Mouse (Mus musculus) inflammation-experienced regulatory T-cells, adult 6 months (primary cell): ENCODE data around the gene Mfsd14a. TPM values are rescaled to one million over a fixed set of nuclear protein-coding genes. Genes with fewer than 3 reads are reported as not detected.
"Not testable (repeated sequence)": the region's sequence is repeated elsewhere in the genome, so short reads cannot be mapped to it uniquely, and the experiment has no call there.

Source experiments
- ATAC-seq: one replicate; pipeline ENCODE4 v1.8.0; 2017
- polyA plus RNA-seq, 3 experiments: library from polyadenylated mRNA; unstranded; fragments of 100-300 nt; shearing (Covaris generic); gene quantifications; one replicate each; pipeline ENCODE4 v1.2.1; 2017

Mfsd14a gene
- polyA plus RNA-seq: 10 to 100 TPM; 89.9 to 95.2 (median 94.7) TPM

DNA sequence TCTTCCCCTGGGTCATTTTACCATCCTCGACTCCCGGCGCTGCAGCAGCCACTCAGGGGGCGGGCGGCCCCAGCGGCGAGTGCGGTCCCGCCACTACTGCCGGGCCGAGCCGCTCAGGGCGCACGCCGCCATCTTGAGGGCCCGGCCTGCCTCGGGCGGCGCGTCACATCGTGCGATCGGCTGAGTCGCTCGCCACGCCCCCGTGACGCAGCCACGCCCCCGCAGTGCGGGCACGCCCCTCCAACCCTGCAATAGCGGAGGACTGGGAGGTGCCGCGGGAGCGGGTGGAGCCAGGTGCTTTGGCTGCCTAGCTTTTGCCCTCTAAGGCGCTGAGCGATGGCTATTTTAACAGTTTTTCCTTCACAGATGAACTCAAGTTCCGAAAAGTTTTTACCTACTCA lies at the start of gene Mfsd14a:
Gene Mfsd14a (minus strand): TSS at position 215 of the 401 bp plus-strand sequence.
- ATAC-seq: peak; percentile 84

DNA sequence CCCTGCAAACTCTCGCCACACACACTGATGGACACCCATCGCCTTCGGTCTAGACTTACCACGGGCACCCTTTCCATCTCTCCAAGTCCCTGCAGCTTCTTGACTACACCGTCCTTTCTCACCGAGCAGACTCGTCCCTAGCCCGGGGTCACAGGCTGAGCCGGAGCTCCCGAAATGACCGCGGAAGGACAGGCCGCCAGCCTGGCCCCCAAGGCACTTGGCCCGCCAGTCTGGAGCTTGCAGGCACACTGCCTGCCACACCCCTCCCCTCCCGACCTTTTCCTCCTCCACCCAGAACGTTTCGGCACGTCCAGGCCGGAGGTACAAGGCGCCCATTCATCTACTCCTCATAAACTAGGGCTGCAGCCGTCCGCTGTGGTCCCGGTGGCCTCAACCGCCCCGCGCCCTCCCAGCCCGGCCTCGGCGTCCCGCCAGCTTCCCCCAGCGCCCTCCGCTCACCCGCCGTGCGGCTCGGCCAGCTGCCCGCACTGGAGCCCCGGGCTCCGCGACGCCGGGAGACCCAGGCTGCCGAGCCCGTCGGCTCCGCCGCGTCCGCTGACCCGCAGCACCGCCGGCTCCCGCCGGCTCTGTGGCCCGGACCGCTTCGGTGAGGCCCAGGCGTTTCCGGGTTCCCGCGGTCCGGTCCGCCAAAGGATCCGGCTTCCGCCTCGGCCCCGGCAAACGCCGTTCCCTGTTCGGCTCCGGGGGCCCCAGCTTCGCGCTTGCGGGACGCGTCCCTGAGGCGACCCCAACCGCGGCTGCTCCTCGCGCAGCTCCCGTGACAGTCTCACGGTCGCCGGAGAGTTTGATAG lies 49.4 kb upstream of the Mfsd14a start:
- peak; percentile 83 for ATAC-seq

DNA sequence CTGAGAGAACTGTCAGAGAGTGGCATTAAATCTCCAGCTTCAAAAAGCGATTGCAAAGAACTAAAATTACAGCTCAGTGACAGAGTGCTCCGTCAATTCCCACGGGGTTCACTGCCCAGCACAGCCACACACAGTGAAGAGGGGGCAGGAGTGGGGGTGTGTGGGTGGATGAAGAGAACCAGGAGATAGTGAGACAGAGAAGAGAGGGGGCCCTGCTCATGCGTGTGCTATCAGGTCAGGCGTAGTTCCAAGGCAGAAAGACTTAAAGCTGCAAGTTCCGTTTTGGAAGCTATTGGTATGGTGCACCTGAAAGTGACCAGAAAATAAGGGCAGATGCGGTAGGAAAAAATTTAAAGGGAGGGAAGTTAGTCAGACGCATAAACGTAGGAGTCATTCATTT lies 48.5 kb upstream of the Mfsd14a start:
- no peak for ATAC-seq

DNA sequence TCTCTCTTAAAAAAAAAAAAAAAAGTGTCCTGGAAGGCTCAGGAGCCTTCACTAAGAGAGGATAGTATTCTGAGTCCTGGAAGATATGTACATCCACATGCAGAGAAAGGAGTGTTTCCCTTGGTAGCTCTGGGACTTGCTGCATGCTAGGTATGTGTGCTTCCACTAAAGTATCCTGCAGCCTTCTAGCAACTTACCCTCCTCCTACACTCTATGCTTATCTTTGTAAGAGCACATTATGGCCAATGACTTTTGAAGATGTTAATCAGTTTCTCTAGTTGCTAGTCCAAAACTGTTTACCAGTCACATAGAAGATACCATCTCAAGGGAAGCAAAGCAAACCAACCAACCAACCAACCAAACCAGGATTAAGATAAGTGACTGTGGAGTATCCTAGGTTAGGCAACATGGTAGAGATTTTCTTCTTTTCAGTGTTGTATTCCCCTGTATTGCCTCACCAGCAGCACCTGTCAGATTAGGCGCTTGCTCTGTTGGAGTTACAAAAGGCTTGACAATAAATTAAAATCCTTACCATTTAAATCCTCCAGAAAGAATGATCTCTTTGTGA lies 43.2 kb upstream of the Mfsd14a start:
- ATAC-seq: no peak

DNA sequence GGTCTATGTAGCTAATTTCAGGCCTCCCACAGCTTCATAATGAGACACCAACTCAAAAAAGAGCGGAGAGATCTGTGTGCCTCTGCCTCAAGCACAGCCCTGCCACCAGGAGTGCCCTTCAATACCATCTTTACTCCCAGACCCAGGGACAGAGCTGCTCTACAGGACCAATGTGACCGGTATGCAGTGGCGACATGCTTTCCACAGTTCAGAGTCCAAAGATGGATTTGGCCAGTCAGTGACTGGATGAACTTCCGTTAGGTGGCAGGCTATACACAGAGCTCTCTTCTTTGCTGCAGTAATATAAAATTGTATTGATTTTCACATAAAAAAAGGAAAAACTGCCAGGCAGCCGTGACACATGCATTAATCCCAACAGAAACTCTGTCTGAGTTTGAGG lies 41.4 kb upstream of the Mfsd14a start:
- ATAC-seq: no peak

DNA sequence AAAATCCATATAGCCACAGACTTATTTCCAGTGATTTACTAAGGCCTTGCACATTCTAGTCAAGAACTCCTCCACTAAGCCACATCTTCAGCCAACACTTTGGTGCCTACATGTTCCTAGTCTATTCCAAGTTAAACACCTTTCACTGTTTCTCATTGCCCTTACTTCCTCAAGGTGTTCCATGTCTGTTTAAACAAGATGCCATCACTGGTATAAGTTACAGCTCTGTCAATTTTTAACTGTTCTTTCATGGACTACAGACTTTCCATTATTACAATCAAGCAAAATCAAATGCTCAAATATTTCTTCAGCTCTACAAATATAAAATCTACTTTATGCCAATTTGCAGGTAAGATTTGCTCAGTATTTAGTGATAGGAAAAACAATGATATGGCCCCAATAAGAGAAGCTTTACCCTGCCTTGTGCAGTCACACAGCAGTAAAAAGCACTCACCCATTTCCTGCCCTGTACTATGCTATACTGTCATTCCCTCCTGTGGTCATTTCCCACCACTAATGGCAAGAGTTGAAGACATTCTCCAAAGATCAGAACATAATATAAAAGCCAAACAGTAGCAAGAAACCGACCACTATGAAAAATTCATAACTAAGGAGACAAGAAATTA lies 40.3 kb upstream of the Mfsd14a start:
- no peak for ATAC-seq

DNA sequence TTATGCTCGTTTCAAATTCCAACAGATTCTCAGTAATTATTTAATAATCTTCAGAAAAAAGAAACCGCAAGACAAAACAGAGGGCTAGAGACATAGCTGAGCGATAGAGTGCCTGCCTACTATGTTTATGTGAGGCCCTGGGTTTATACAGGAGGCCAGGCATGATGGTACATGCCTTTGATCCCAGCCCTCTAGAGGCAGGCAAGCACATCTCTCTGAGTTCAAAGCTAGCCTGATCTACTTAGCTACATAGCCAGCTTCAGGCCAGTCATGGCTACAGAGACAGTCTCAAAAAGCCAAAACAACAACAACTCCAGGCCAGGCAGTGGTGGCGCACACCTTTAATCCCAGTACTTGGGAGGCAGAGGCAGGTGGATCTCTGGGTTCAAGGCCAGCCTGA lies 39.1 kb upstream of the Mfsd14a start:
- ATAC-seq: no peak

DNA sequence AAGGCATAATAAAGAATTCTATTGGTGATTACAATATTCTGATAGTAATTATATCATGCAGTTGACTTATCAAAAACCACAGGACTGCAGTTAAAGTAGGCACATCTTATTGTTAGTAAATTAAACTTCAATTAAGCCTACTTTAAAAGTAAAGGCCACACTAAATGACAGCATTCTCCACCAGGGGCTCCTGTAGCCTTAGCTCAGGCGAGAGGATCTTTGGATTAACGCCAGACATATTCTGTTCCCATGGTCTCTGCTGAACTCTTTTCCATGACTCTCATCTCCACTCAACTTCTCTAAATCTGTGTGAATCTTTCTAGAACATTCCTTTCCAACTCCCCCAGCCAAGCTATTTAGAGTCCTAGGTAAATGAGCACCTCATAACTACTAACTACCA lies 36.3 kb upstream of the Mfsd14a start:
- ATAC-seq: no peak

DNA sequence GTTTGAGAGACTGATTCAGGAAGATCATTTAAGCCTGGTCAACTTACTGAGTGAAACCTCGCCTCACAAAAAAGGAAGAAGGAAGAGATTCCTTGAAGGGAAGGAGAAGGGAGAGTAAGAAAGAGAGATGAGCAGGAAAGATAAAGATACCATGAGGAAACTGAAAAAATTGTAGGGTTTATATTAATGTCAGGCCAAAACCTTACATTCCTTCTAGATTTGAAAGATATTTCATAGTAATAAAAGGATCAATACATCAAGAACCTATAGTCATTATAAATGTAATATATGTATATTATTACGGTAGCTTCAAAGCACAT lies 33.1 kb upstream of the Mfsd14a start:
- ATAC-seq: no peak

DNA sequence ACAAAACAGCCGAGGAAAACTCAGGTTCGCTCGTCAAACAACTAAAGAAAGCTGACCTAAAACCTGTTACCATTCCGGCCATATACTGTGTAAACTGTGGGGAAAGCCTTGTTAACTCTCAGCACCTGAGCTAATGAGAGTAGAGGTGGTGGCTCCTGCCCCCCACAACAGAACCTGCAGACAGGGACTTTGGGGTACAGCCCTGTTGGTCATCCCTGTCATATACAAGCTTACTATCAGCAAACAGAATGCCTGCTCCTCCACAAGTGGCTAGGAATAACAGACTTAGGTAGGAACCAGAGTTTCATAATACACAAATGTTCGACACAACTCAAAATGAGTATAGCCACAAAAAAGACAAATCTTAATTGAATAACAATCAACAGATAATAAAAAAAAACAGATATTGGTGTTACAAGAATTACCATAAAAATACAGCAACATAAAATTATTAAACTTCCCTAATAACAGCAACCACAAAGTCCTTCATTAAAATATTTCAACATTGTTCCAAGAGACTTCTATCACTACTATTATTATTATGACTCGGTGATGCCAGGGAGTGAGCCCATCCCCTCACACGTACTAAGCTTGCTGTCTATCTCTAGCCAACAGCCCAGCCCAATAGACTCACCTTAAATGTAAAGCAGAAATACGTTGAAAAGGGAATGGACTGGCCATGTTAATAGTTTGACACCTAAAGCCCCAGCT lies 32.6 kb upstream of the Mfsd14a start:
- no peak for ATAC-seq

DNA sequence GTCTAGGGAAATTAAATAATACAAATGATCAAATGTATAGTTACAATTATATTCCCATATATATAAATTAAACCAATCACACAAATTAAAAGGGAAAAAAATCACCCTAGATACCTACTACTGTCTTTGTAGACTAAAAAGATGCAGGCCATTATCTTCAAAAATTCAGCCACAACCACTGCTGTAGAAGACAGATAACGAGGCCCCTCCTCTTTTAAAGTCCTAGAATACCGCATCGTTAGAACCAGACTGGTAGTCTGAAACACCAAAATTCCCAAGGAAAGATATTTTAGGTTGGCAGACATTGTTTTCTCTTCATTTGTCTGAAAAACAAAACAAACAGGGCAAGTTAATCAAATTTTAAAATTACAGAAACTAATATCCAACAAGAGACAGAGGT lies 31.8 kb upstream of the Mfsd14a start:
- ATAC-seq: no peak

DNA sequence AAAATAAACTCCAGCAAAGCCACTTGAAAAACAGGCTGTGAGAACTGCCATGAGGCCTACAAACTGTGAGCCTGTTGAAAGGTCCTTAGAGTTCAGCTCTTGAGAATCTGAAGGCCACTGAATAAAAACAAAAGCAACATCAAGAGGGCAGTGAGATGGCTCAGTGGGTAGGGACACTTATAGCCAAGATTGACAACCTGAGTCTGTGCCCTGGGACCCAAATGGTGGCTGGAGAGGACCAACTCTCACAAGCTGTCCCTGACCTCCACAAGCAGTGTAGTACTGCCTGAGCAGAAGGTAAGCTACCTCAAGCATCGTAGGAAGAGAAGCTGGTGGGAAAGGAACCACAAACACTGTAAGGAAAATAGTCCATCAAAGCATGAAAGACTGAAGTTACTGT lies 18.7 kb upstream of the Mfsd14a start, which contains the start of gene Gm43191:
Gene Gm43191 (minus strand): TSS at position 101 of the 400 bp plus-strand sequence.
- no peak for ATAC-seq

DNA sequence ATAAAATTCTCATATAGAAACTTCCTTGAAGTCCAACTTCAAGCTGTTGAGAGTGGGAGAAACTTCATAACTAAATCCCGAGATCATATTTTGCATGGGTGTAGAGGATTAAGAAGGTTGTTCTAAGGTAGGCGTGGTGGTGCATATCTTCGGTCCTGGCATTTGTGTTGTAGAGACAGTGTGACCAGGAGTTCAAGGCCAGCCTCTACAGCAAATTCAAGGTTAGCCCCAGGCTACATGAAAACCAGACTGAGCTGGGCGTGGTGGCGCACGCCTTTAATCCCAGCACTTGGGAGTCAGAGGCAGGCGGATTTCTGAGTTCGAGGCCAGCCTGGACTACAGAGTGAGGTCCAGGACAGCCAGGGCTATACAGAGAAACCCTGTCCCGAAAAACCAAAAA lies 1.8 kb upstream of the Mfsd14a start:
- ATAC-seq: not testable (repeated sequence)

DNA sequence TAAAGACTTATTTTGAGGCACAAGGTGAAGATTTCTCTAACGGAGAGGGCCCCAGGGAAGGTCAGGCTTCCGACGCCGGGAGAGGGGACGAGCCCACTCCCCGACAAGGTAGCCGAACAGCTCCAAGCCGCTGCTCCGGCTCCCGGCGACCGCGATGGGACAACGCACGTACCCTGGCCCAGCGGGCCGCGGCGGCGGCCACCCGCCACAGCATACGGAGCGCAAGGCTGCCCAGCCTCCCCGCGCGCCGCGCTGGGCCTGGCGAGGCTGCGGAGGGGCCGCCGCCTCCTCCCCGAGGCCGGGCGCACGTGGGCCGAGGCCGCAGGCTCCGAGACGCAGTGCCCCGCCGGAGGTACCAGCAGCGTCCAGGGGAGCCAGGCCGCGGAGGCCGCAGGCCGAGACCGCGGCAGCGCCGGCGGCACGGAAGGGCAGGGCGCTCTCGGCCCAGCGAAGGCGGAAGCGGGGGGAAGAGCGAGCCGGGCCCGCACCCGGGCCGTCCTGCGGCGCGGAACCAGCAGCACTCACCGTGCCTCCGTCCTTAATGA lies 535 bp downstream of the Mfsd14a start:
- peak; percentile 53 for ATAC-seq

DNA sequence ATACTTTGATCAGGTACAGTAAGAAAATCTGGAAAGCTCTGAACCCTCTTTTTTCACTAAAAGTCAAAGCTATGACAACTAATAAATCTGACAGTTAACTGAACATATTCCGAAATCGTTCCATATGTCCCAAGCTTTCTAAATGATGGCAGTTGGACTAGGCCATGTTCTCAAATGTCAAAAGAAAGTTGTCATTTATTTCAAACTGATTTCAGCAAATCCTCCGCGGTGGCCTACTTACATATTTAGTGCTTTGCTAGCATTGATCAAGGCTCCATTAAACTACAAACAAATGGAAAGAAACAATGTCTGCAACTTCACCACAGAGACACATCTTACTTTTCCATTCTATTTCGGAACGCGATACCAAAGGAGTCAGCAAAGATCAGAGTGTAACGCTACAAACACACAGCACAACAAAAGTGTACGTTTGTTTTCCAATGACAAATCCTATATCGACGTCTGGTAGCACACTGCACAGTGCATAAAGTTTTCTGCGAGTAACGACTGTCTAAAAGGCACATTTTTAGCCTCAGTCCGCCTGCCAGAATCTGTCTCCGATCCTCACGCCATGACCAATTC lies 1.1 kb downstream of the Mfsd14a start:
- peak; percentile 1 for ATAC-seq

DNA sequence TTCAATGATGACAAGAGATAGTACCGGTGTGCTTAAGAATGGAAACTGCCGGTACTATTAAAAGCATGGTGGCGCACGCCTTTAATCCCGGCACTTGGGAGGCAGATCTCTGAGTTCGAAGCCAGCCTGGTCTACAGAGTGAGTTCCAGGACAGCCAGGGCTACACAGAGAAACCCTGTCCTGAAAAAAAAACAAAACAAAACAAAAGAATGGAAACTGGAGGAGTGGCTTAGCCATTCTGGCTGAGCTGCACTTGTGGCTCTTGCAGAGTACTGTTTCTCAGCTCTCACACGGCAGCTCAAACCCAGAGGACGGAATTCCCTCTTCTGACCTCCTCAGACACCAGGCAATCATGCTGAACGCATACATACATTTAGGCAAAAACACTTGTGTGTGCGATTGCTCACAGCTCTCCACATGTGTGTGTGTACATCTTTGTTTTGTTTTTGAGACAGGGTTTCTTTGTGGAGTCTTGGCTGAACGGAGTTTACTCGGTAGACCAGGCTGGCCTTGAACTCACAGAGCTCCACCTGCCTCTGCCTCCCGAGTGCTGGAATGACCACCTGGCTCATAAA lies 2.5 kb downstream of the Mfsd14a start:
- ATAC-seq: no peak

DNA sequence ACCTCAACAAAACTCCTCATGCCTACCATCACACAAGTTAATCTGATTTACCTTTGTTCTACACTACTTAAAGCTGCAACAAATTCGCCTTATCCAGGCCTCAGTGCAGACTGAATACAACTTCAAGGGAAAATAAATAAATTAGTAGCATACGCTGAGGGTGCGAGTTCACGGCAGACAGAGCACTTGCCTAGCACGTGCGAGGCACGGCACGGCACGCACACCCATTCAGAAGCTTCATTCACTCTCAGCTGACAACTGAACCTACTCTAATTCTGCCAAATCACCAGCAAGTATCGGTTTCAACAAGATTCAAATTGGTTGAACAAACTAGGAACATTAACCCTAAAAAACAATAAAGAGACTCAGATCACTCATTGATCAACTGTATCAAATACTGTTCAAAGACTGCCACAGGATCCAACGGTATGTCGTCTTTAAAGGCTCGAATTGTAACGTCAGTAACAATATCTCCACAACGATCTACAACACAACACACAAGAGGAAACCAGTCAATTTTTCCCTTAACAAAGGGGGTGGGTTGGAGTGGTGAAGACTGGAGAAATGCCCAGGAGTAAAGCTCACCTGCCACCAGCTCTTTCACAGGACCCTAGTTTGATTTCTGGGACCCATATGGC lies 3.4 kb downstream of the Mfsd14a start:
- peak; percentile 39 for ATAC-seq

DNA sequence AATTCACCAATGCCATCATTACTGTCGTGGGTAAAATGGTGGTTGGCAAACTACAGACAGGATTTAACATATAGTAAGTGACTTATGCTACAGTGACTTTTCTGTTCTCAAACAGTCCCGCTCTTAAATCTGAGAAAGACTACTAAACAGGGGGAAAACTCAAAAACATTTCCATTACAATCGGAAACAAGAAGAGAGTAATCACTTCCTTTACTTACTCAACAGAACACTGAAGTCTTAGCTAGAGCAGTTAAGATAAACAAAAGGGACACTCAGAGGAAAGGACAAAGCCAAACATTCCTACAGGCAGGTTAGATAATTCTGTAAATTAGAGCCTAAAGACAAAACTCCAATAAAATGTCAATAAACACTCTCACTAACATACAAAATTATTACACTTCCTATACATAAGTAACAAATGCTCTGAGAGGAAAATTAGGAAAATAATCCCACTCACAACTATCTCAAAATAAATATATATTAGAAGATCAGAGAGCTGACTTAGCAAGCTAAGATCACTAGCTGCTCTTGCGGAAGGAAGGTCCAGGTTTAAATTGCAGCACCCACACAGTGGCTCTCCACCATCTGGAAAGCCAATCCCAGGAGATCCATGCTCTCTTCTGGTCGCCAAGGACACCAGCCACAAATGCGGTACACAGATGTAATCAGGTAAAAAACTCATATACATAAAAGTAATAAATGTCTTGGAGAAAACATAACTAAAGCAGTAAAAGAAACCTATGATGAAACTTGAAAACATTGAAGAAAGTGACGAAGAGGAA lies 6.1 kb downstream of the Mfsd14a start:
- ATAC-seq: peak; percentile 42

DNA sequence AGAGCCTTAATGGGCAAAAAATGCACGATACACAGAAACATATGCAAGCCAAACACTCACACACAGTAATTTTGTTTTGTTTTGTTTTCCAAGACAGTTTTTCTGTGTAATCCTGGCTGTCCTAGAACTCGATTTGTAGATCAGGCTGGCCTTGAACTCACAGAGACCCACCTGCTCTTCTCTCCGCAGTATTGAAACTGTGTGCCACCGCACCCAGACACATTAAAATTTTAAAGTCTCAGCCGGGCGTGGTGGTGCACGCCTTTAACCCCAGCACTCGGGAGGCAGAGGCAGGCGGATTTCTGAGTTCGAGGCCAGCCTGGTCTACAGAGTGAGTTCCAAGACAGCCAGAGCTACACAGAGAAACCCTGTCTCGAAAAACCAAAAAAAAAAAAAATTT lies 8.4 kb downstream of the Mfsd14a start:
- ATAC-seq: not testable (repeated sequence)

DNA sequence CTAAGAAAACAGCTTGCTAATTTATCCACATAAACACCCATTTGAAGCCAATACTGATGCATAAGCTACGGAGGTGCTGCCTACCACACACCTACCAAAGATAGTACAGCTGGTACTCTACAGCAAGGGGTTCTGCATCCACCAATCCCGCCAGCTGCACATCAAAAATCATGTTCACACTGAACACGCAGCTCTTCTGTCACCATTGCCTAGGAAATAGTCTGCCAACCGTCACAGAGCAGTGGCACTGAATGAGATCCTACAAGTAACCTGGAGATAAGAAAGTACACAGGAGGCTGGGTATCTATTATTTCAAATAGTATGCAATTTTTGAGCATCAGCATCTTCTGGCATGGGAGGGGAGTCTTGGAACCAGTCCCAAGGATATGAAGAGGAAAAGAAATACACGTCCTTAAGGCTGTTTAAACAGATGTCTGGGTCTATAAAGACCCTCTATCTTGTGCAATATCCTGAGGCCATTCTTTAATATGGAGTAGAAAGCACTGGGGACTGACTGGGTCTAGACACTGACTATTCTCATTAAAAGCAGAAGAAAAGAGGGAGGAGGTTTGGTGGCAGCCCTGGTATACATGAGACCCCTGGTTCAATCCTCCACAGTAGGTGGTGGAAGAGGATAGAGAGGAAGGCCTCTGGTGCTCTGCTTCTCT lies 9.1 kb downstream of the Mfsd14a start:
- ATAC-seq: no peak
